Mouse (Mus musculus): ENCODE measurements around the gene BC048403. TPM values are rescaled to one million over a fixed set of nuclear protein-coding genes. Genes with fewer than 3 reads are reported as not detected.
"Not testable (repeated sequence)": the region's sequence is repeated elsewhere in the genome, so short reads cannot be mapped to it uniquely, and the experiment has no call there.

The BC048403 gene
- total RNA-seq, 2 experiments from 2014 or later = 10.1 to 10.9 TPM

DNA sequence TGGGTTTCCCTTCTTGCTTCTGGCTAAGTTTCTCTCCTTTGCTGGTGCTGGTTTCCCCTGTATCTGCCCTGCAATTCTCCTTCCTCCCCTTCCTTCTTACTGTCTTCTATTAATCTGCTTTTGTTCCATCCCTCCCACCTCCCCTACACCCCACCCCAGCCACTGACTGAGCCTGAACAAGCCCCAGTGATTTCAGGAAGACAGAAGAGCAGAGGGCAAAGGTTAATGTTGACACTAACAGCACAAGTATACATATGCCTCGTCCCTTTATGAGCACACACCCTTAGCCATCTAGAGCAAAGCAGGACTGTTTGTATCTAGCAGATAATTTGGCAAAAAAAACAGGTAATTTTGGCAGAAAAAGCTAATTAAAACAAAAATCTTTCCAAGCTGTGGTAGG, 16.1 kb downstream of the BC048403 start:
- no peak for DNase-seq (ENCODE audit: low spot score in 2 of 2)

GRCm38 (mm10) chr10:121756677-121757076, 16.9 kb downstream of the BC048403 start:
- DNase-seq (ENCODE audit: low spot score in 2 of 2) = no peak

DNA sequence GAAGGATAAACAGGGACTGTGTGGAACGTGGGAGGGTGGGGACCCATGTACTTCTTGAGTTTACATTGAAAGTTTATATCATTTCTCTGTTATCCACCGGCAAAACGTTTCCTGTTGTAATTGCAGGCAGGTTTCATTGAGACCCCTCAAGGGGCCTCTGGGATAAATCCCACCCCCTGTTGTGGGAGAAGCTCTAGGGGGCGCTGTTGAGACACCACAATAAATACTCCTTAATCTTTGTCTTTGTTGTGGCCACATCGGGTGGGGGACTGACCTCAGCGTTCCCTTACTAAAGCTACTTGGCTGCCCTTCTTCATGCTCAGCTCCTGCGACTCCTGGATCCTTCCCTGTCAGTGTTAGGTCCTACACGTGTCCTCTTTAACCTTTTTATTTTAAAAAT, 19.4 kb downstream of the BC048403 start:
- no peak for DNase-seq (ENCODE audit: low spot score in 2 of 2)

- DNase-seq (ENCODE audit: low spot score in 2 of 2) = no peak
Measured at GRCm38 (mm10) chr10:121762141-121762540, 22.4 kb downstream of the BC048403 start.

DNA sequence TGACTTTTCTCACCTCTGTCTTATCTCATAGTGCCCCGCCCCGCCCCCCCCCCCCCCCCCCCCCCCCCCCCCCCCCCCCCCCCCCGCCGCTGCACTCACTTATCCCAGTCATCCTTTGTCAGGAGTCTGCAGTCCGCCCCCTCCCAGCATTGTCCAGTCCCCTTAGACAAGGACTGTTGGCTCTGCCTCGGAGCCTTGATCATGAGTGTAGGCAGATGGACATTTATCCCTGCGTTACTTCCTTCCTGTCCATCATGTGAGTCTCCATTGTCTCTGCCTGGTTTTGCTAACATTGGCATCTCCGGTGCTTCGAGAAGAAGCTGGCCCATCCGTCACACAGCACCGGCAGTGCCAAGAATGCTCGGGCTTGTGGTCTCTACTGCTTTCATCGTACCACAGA, 23.5 kb downstream of the BC048403 start:
- DNase-seq (ENCODE audit: low spot score in 2 of 2) = no peak

DNA sequence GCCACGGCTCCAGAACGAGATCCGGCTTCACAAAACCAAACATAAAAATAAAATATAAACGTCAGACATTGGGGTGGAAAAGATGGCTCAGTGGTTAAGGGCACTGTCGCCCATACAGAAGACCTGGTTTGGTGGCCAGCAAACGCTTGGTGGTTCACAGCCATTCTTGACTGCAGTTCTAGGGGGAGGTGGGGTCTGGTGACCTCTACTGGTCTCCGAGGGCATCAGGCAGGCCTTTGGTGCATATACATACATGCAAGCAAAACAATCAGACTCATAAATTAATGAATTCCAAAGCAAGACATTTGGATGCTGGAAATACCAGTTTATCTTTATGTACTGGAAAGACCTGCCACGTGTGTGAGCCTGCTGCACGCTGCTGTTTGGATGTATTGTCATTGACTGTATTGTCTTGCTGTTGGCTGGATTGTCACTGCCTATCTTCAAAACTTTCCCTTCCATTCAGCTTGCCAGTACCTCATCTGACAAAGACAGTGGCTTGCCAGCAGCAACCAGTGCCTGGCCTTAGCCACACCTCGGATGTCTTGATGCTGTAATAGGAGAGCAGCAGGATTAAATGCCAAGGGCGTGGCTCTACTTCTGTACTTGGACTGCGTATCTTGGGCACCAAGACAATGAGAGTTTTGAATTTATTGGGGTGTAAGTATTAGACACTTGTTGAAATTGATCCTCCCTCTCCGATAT, 24.9 kb downstream of the BC048403 start:
- no peak for DNase-seq (ENCODE audit: low spot score in 2 of 2)

DNA sequence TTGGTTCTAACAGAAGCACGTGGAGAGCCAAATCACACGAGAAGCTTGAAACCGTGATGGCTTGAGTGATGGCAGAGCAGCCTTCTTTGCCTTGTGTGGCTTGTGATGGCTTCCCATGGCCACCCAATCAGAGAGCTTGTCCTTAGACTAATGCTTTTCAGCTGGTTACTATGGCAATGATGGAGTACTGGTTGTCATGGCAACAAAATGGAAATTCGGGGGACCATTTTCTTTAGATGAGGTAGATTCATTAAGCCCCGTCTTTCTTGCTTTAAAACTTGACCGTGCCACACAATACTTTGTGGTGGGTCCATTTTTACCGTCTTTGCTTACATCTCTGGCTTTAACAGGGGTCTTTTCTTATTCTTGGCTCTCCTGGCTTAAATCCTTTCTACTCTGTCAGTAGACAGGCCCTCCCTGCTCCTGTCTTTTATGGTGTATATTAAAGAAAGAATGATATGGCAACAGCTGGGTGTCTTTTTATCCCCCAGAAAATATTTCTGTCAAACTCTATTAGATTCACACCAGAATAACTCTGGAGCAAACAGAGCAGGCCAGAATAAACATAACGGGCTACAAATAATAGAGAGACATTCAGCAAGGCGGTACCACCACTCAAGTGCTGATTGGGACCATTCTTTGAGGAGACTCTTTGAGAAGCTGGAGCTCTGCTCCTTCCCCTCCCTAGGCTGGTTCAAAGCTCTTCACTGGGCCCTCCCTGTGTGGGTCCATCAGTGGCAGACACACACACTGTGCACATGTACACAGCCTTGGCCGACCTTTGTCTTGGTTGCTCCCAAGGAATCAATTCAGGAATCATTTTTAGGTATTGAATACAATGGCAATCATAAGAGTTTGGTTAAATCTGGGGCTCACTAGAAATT, 25.7 kb downstream of the BC048403 start:
- DNase-seq (ENCODE audit: low spot score in 2 of 2) = peak in 1 of 2 experiments; percentile 31

- not testable (repeated sequence) for DNase-seq (ENCODE audit: low spot score in 2 of 2)
Measured at GRCm38 (mm10) chr10:121767295-121767694, 27.6 kb downstream of the BC048403 start.

DNA sequence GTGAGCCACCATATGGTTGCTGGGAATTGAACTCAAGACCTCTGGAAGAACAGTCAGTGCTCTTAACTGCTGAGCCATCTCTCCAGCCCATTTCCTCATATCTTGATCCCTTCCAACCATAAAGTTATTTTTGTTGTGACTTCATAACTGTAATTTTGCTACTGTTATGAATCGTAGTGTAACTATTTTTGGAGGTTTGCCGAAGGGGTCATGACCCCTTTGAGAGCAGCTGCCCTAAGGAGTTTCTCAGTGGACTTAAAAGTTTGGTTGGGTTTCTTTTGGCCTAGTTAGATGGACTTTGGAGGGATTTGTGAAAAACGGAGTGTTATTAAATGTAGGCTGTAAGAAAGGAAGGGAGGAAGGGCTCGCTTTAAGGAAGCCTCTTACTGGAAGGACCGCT, 30.0 kb downstream of the BC048403 start:
- no peak for DNase-seq (ENCODE audit: low spot score in 2 of 2)

- no peak for DNase-seq (ENCODE audit: low spot score in 2 of 2)
Measured at GRCm38 (mm10) chr10:121770624-121771577, 31.2 kb downstream of the BC048403 start.

GRCm38 (mm10) chr10:121773813-121774212, 34.1 kb downstream of the BC048403 start:
- DNase-seq (ENCODE audit: low spot score in 2 of 2) = no peak

- DNase-seq (ENCODE audit: low spot score in 2 of 2) = no peak
Measured at GRCm38 (mm10) chr10:121775990-121776389, 36.3 kb downstream of the BC048403 start.

GRCm38 (mm10) chr10:121781159-121781558, 41.4 kb downstream of the BC048403 start:
- no peak for DNase-seq (ENCODE audit: low spot score in 2 of 2)

- no peak for DNase-seq (ENCODE audit: low spot score in 2 of 2)
Measured at GRCm38 (mm10) chr10:121788536-121788935, 48.8 kb downstream of the BC048403 start.

- DNase-seq (ENCODE audit: low spot score in 2 of 2) = no peak
Measured at GRCm38 (mm10) chr10:121790078-121790477, 50.3 kb downstream of the BC048403 start.

GRCm38 (mm10) chr10:121792661-121793060, 52.9 kb downstream of the BC048403 start:
- DNase-seq (ENCODE audit: low spot score in 2 of 2) = no peak

GRCm38 (mm10) chr10:121794486-121794885, 54.7 kb downstream of the BC048403 start:
- no peak for DNase-seq (ENCODE audit: low spot score in 2 of 2)

DNA sequence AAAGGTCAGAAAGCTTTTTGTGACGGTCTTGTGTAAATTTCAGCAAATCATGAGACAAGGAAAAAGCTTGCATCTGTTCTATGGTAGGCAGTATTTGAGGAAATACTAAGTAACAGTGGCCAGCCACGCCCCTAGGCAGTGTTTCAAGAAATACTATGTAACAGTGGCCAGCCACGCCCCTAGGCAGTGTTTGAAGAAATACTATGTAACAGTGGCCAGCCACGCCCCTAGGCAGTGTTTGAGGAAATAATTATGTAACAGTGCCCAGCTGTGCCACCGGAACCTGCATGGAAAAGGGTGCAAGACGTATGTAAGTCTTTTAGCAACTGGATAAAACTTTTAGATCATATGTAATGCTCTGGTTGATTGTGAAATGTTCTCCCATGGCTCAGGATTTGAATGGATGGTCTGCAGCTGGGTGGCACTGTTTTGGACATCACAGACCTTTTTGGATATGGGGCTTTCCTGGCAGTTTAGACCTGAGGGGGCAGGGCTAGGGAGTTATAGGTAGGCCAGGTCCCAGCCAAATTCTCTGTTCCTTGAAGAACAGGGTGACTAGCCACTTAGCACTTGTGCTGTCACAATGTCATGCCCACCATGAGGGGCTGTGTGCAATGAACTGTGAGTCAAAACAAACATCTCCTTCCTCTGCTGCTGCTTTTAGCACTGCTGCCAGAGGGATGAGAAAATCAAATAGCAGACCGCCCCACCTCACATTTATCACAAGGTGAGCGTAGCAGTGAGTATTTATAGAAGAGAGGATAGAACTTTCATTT, 56.5 kb downstream of the BC048403 start:
- DNase-seq (ENCODE audit: low spot score in 2 of 2) = no peak

- DNase-seq (ENCODE audit: low spot score in 2 of 2) = peak in 1 of 2 experiments; percentile 1
Measured at GRCm38 (mm10) chr10:121800041-121800440, 60.3 kb downstream of the BC048403 start.

Data from layer of hippocampus, adult 18-20 months (tissue).